Mouse (Mus musculus): Measurements from ENCODE around the gene Baiap2l2.

DNA sequence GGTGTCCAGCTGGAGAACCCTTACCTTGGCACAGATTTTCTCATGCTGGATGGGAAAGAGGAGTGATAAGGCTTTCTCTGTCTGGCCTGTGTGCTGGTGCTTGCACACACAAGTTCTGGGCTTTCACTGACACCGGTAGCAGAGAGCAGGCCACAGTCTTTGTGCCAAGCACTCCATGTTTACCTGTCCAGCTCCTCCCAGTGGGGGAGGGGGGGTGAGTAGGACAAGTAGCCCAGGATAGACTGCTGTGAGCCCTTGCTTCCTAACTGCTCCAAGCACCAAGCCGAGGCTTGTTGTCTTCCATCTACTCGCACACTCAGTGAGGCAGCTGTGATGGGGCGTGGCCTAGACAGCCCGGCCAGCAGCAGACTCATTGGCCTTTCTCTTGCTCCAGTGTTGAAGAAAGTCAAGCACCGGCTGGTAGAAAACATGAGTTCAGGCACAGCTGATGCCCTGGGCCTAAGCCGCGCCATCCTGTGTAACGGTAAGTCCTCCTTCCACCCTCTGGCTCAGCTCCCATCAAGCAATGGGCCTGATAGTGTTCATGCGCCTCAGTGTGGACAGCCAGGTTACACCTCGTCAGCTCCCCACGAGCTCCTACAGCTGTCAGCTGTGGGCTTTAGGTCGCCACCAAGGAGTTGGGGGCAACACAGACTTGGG, 42.6 kb downstream of the Baiap2l2 start:
- TF ChIP-seq CTCF (IDR thresholded peaks at IDR 0.05; ENCODE audit: extremely low read depth, insufficient read depth, low read length) (no peak), POLR2A (IDR thresholded peaks at IDR 0.05; ENCODE audit: extremely low read depth, insufficient read depth, low read length) (no peak)
